Mouse (Mus musculus) hindbrain, embryonic 13.5 days (tissue): ENCODE measurements around the gene 2410004B18Rik. TPM values are rescaled to one million over a fixed set of nuclear protein-coding genes. Genes with fewer than 3 reads are reported as not detected.
A peak's percentile ranks its signal among the peaks of the same experiment; 100 is the strongest.
"Not testable (repeated sequence)": the region's sequence is repeated elsewhere in the genome, so short reads cannot be mapped to it uniquely, and the experiment has no call there.

Source experiments
- ATAC-seq: fragments of 200-750 bp; cut with Nextera tagmentation; 2 replicates; pipeline ENCODE4 v1.8.0; 2017; ENCODE audit warnings: moderate TSS enrichment; ENCODE audit not compliant: low FRiP score
- H3K27ac ChIP-seq: fragments of 300-500 bp; sonication (generic); 2 replicates; pipeline ENCODE4 v1.5.1; 2015; ENCODE audit warnings: inconsistent platforms, mild to moderate bottlenecking, moderate library complexity
- H3K27me3 ChIP-seq: fragments of 300-500 bp; sonication (generic); 2 replicates; pipeline ENCODE4 v1.6.1; 2015; ENCODE audit warnings: mild to moderate bottlenecking, inconsistent platforms
- H3K36me3 ChIP-seq: fragments of 300-500 bp; sonication (generic); 2 replicates; pipeline ENCODE4 v1.6.1; 2015; ENCODE audit warnings: mild to moderate bottlenecking, inconsistent platforms
- H3K4me1 ChIP-seq: fragments of 300-500 bp; sonication (generic); replicated peaks from 2 replicates; pipeline ENCODE4 v1.6.1; 2015; ENCODE audit warnings: inconsistent platforms
- H3K4me2 ChIP-seq: fragments of 300-500 bp; sonication (generic); 2 replicates; pipeline ENCODE4 v1.6.1; 2015; ENCODE audit warnings: inconsistent platforms, mild to moderate bottlenecking, moderate library complexity
- H3K4me3 ChIP-seq: fragments of 300-500 bp; sonication (generic); 2 replicates; pipeline ENCODE4 v1.5.1; 2015; ENCODE audit warnings: mild to moderate bottlenecking, inconsistent platforms
- H3K9ac ChIP-seq: fragments of 300-500 bp; sonication (generic); 2 replicates; pipeline ENCODE4 v1.6.1; 2015; ENCODE audit warnings: mild to moderate bottlenecking, inconsistent platforms
- H3K9me3 ChIP-seq: fragments of 300-500 bp; sonication (generic); 2 replicates; pipeline ENCODE4 v1.6.1; 2016; ENCODE audit warnings: inconsistent platforms
- WGBS: fragments of 180-500 bp; shearing (Covaris S2); methylation state at CpG from one replicate; pipeline ENCODE4 v1.1.7; 2015; 5-methylcytosine and 5-hydroxymethylcytosine counted together
- polyA plus RNA-seq: library from polyadenylated mRNA; unstranded; fragments of >200 nt; fragmentation: Nextera tagmentation; extraction: Ambion mirVana; gene quantifications from 2 replicates; pipeline ENCODE4 v1.2.1, GENCODE M21; 2015

The 2410004B18Rik gene
- polyA plus RNA-seq, 1 experiment from 2014 or later, result 74.1 TPM

DNA sequence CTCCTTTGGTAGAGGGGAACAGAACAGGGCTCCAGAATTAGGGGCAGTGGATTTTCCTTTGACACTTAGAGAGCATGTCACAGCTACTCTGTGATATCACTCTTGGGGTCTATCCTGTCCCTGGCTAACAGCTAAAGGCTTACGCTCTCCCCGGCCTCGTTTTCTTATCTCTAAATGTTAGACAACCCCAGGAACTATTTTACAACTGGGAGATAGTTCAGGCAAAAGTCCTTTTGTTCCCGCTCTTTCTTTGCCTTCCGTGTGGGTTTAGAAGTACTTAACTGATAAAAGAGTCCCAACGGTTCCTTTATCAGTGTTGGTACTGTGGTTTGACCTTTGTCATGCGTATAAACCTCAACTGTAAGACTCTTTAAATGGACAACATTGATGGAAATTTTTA lies 15.1 kb downstream of the 2410004B18Rik start:
- Histone ChIP-seq H3K4me3 (no peak overlapping the region), H3K27me3 (peaks cover 11% of the 10 kb centered on the region; the same call in 1 of the 2 replicates), H3K9ac (no peak overlapping the region), H3K36me3 (no peaks in the 10 kb centered on the region), H3K27ac (no peak overlapping the region), H3K9me3 (no peaks in the 10 kb centered on the region), H3K4me1 (peaks cover 12% of the 10 kb centered on the region), H3K4me2 (no peak overlapping the region)
- 87% methylated on average over 7 of the region's 7 CpGs for WGBS
- ATAC-seq, result no peak

GRCm38 (mm10) chr3:145953411-145953810 lies 15.6 kb downstream of the 2410004B18Rik start:
- Histone ChIP-seq H3K27ac (no peak overlapping the region), H3K9me3 (no peaks in the 10 kb centered on the region), H3K4me1 (peaks cover 12% of the 10 kb centered on the region), H3K4me3 (no peak overlapping the region), H3K36me3 (no peaks in the 10 kb centered on the region), H3K27me3 (peaks cover 11% of the 10 kb centered on the region; the same call in 1 of the 2 replicates), H3K9ac (no peak overlapping the region), H3K4me2 (no peak overlapping the region)
- 85% methylated on average over 2 of the region's 2 CpGs for WGBS
- ATAC-seq, result no peak

- WGBS, result 75% methylated on average over 1 of the region's 1 CpGs
- Histone ChIP-seq H3K36me3 (no peaks in the 10 kb centered on the region), H3K9me3 (no peaks in the 10 kb centered on the region), H3K4me2 (no peak overlapping the region), H3K4me1 (peaks cover 19% of the 10 kb centered on the region), H3K4me3 (no peak overlapping the region), H3K27ac (no peak overlapping the region), H3K27me3 (peaks cover 31% of the 10 kb centered on the region), H3K9ac (no peak overlapping the region)
- ATAC-seq, result no peak
These were observed 22.0 kb downstream of the 2410004B18Rik start for GRCm38 (mm10) chr3:145959824-145960223.

- no peaks in the 10 kb centered on the region for H3K9me3 ChIP-seq
- H3K4me3 ChIP-seq, result no peak overlapping the region
- no peaks in the 10 kb centered on the region for H3K36me3 ChIP-seq
- no peak overlapping the region for H3K27ac ChIP-seq
- no peak overlapping the region for H3K9ac ChIP-seq
- H3K4me1 ChIP-seq, result peaks cover 19% of the 10 kb centered on the region
- no peak overlapping the region for H3K4me2 ChIP-seq
- H3K27me3 ChIP-seq, result peaks cover 37% of the 10 kb centered on the region
- ATAC-seq, result no peak
- 23% methylated on average over 9 of the region's 9 CpGs for WGBS
These were observed 24.6 kb downstream of the 2410004B18Rik start for GRCm38 (mm10) chr3:145962411-145962810.

GRCm38 (mm10) chr3:145963101-145964017 lies 25.5 kb downstream of the 2410004B18Rik start:
- H3K9ac ChIP-seq, result peak overlapping the region; percentile 31; the same call in 1 of the 2 replicates
- ATAC-seq, result no peak
- WGBS, result 14% methylated on average over 31 of the region's 31 CpGs

DNA sequence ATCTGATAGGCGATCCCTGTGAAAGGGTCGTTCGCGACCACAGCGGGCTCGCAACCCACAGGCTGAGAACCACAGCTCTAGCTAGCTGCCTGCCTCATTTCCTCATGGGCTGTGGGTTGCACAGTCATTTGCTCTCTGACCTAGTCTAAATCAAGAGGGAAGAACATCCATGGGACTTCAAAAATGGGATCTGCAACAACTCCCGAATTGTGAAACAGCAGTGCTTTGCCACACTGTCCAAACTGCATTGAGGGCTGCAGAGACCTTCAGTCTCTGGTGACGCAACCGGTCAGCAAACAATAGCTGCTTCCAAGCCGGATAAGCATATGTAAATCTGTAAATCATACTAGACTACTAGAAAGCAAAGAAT lies 26.2 kb downstream of the 2410004B18Rik start:
- peaks cover 37% of the 10 kb centered on the region for H3K27me3 ChIP-seq
- H3K9ac ChIP-seq, result no peak overlapping the region; the same call in 1 of the 2 replicates
- peak overlapping the region; percentile 20; the same call in 1 of the 2 replicates for H3K4me3 ChIP-seq
- peak overlapping the region; percentile 33 for H3K4me2 ChIP-seq
- H3K9me3 ChIP-seq, result no peaks in the 10 kb centered on the region
- ATAC-seq, result no peak
- no peak overlapping the region for H3K27ac ChIP-seq
- 12% methylated on average over 10 of the region's 10 CpGs for WGBS
- no peaks in the 10 kb centered on the region for H3K36me3 ChIP-seq
- peaks cover 19% of the 10 kb centered on the region for H3K4me1 ChIP-seq

More at GRCm38 (mm10) chr3:145963101-145964017, 25.5 kb downstream of the 2410004B18Rik start:
- Histone ChIP-seq H3K27ac (no peak overlapping the region), H3K4me3 (peak overlapping the region; percentile 20), H3K4me1 (peaks cover 19% of the 10 kb centered on the region), H3K9me3 (no peaks in the 10 kb centered on the region), H3K27me3 (peaks cover 37% of the 10 kb centered on the region), H3K4me2 (peak overlapping the region; percentile 33), H3K36me3 (no peaks in the 10 kb centered on the region)

GRCm38 (mm10) chr3:145964473-145964872 lies 26.7 kb downstream of the 2410004B18Rik start:
- no peaks in the 10 kb centered on the region for H3K36me3 ChIP-seq
- H3K4me2 ChIP-seq, result peak overlapping the region; percentile 33; the same call in 1 of the 2 replicates
- peaks cover 37% of the 10 kb centered on the region for H3K27me3 ChIP-seq
- peaks cover 19% of the 10 kb centered on the region for H3K4me1 ChIP-seq
- WGBS, result 19% methylated on average over 10 of the region's 10 CpGs
- no peaks in the 10 kb centered on the region for H3K9me3 ChIP-seq
- H3K9ac ChIP-seq, result no peak overlapping the region
- ATAC-seq, result peak; percentile 50; the same call in 1 of the 2 replicates
- peak overlapping the region; percentile 23; the same call in 1 of the 2 replicates for H3K27ac ChIP-seq
- no peak overlapping the region for H3K4me3 ChIP-seq

DNA sequence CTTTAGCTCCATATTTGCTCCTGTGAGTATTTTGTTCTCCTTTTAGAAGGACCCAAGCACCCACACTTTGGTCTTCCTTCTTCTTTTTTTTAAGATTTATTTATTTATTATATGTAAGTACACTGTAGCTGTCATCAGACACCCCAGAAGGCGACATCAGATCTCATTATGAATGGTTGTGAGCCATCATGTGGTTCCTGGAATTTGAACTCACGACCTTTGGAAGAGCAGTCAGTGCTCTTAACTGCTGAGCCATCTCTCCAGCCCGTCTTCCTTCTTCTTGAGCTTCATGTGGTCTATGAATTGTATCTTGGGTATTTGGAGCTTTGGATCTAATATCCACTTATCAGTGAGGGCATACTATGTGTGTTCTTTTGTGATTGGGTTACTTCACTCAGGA lies 27.8 kb downstream of the 2410004B18Rik start:
- 87% methylated on average over 3 of the region's 3 CpGs for WGBS
- H3K27ac ChIP-seq, H3K9me3 ChIP-seq, H3K9ac ChIP-seq, H3K4me2 ChIP-seq, H3K36me3 ChIP-seq, H3K4me3 ChIP-seq, ATAC-seq: not testable (repeated sequence)
- peaks cover 19% of the 10 kb centered on the region for H3K4me1 ChIP-seq
- peaks cover 37% of the 10 kb centered on the region for H3K27me3 ChIP-seq

- no peaks in the 10 kb centered on the region for H3K9me3 ChIP-seq
- H3K4me3 ChIP-seq, result no peak overlapping the region
- H3K27me3 ChIP-seq, result peaks cover 34% of the 10 kb centered on the region
- ATAC-seq, result no peak
- H3K36me3 ChIP-seq, result no peaks in the 10 kb centered on the region
- WGBS, result 96% methylated on average over 5 of the region's 5 CpGs
- H3K27ac ChIP-seq, result no peak overlapping the region
- peaks cover 19% of the 10 kb centered on the region for H3K4me1 ChIP-seq
- H3K9ac ChIP-seq, result no peak overlapping the region
- H3K4me2 ChIP-seq, result no peak overlapping the region
These were observed 29.0 kb downstream of the 2410004B18Rik start for GRCm38 (mm10) chr3:145966806-145967205.

- H3K27me3 ChIP-seq, result peaks cover 12% of the 10 kb centered on the region
- H3K4me3 ChIP-seq, result no peak overlapping the region
- no peak overlapping the region for H3K4me2 ChIP-seq
- H3K27ac ChIP-seq, result no peak overlapping the region
- peaks cover 2% of the 10 kb centered on the region; the same call in 1 of the 2 replicates for H3K9me3 ChIP-seq
- H3K4me1 ChIP-seq, result peaks cover 6% of the 10 kb centered on the region
- no peak overlapping the region for H3K9ac ChIP-seq
- 59% methylated on average over 14 of the region's 14 CpGs for WGBS
- no peak for ATAC-seq
- no peaks in the 10 kb centered on the region for H3K36me3 ChIP-seq
These were observed 31.3 kb downstream of the 2410004B18Rik start for GRCm38 (mm10) chr3:145969031-145969501.

GRCm38 (mm10) chr3:145971501-145971900 lies 33.7 kb downstream of the 2410004B18Rik start:
- peaks cover 14% of the 10 kb centered on the region; the same call in 1 of the 2 replicates for H3K9me3 ChIP-seq
- no peaks in the 10 kb centered on the region for H3K27me3 ChIP-seq
- WGBS, result 43% methylated on average over 10 of the region's 10 CpGs
- H3K27ac ChIP-seq, result no peak overlapping the region
- H3K36me3 ChIP-seq, result no peaks in the 10 kb centered on the region
- no peak overlapping the region for H3K4me2 ChIP-seq
- ATAC-seq, result no peak
- no peak overlapping the region for H3K4me3 ChIP-seq
- H3K4me1 ChIP-seq, result no peaks in the 10 kb centered on the region
- H3K9ac ChIP-seq, result no peak overlapping the region

- no peak overlapping the region for H3K9ac ChIP-seq
- no peak overlapping the region for H3K4me3 ChIP-seq
- peaks cover 14% of the 10 kb centered on the region; the same call in 1 of the 2 replicates for H3K9me3 ChIP-seq
- no peaks in the 10 kb centered on the region for H3K36me3 ChIP-seq
- H3K27me3 ChIP-seq, result no peaks in the 10 kb centered on the region
- no peak overlapping the region for H3K4me2 ChIP-seq
- no peaks in the 10 kb centered on the region for H3K4me1 ChIP-seq
- WGBS, result 92% methylated on average over 7 of the region's 7 CpGs
- ATAC-seq, result no peak
- no peak overlapping the region for H3K27ac ChIP-seq
These were observed 37.2 kb downstream of the 2410004B18Rik start for GRCm38 (mm10) chr3:145974986-145975385.
